Mouse (Mus musculus) forebrain, embryonic 10.5 days (tissue): Measurements from ENCODE around the gene Pced1a. TPM values are rescaled to one million over a fixed set of nuclear protein-coding genes. Genes with fewer than 3 reads are reported as not detected.

Source experiments
- polyA plus RNA-seq: library from polyadenylated mRNA; unstranded; fragments of >200 nt; fragmentation: Nextera tagmentation; extraction: Ambion mirVana; gene quantifications from 2 replicates; pipeline ENCODE4 v1.2.1, GENCODE M21; 2016

Pced1a gene
- polyA plus RNA-seq, 1 experiment from 2014 or later: 11.8 TPM

Other genes with a start within 250 kb of the Pced1a start
- gene Snrpb, start 245.3 kb downstream of the Pced1a start, polyA plus RNA-seq: 929 and 941 TPM in 2 replicates
- gene Tmc2, start 229.5 kb downstream of the Pced1a start, polyA plus RNA-seq: not detected in 2 replicates
- 501 and 511 TPM in 2 replicates for gene Nop56, start 150.3 kb downstream of the Pced1a start, polyA plus RNA-seq
- 136 and 139 TPM in 2 replicates for gene Idh3b, start 140.2 kb downstream of the Pced1a start, polyA plus RNA-seq
- 0.79 and 0.80 TPM in 2 replicates for gene Ebf4, start 129.5 kb downstream of the Pced1a start, polyA plus RNA-seq
- gene Cpxm1, start 27.1 kb downstream of the Pced1a start, polyA plus RNA-seq: 36.7 and 41.8 TPM in 2 replicates
- gene Gm28372, start 19.5 kb downstream of the Pced1a start, polyA plus RNA-seq: 0.07 TPM in 1 of 2 replicates, not detected in the other
- 0.21 and 0.32 TPM in 2 replicates for gene 1700020A23Rik, start 19.4 kb downstream of the Pced1a start, polyA plus RNA-seq
- gene Tmem239, start 18.2 kb downstream of the Pced1a start, polyA plus RNA-seq: not detected in 2 replicates
- gene Vps16, start 362 bp downstream of the Pced1a start, polyA plus RNA-seq: 110 and 122 TPM in 2 replicates
- gene Ptpra, start 25.6 kb upstream of the Pced1a start, polyA plus RNA-seq: 89.1 and 90.6 TPM in 2 replicates
- 88.5 and 92.8 TPM in 2 replicates for gene Mrps26, start 139.0 kb upstream of the Pced1a start, polyA plus RNA-seq
- 0.64 TPM in 1 of 2 replicates, not detected in the other for gene Oxt, start 151.5 kb upstream of the Pced1a start, polyA plus RNA-seq
- gene Avp, start 157.9 kb upstream of the Pced1a start, polyA plus RNA-seq: not detected in 2 replicates
- gene Fastkd5, start 205.3 kb upstream of the Pced1a start, polyA plus RNA-seq: 21.4 and 22.7 TPM in 2 replicates
- gene Ubox5, start 205.3 kb upstream of the Pced1a start, polyA plus RNA-seq: 21.9 and 22.0 TPM in 2 replicates
- 3.4 and 3.8 TPM in 2 replicates for gene Lzts3, start 218.1 kb upstream of the Pced1a start, polyA plus RNA-seq
- gene Ddrgk1, start 240.0 kb upstream of the Pced1a start, polyA plus RNA-seq: 44.7 and 46.9 TPM in 2 replicates
- 154 and 156 TPM in 2 replicates for gene Itpa, start 242.9 kb upstream of the Pced1a start, polyA plus RNA-seq